Mouse (Mus musculus) left cerebral cortex, postnatal 25 days (tissue): ENCODE measurements around the gene Zfp473. TPM values are rescaled to one million over a fixed set of nuclear protein-coding genes. Genes with fewer than 3 reads are reported as not detected.

Experiments used
- total RNA-seq, 2 experiments: library from RNA; stranded (reverse); gene quantifications; 2 replicates each; pipeline ENCODE4 v1.2.3; 2021

The Zfp473 gene
- total RNA-seq, 2 experiments from 2014 or later, result 0.41 to 0.78 TPM

Other genes with a start within 250 kb of the Zfp473 start
- not detected for gene Mybpc2, start 226.4 kb downstream of the Zfp473 start, total RNA-seq
- under 1 TPM in 1 of 2 experiments, not detected in 1; 0.11 TPM for gene Spib, start 219.0 kb downstream of the Zfp473 start, total RNA-seq
- gene Pold1, start 202.2 kb downstream of the Zfp473 start, total RNA-seq, result 1 to 10 TPM; 5.7 to 6.0 TPM
- gene Nr1h2, start 197.1 kb downstream of the Zfp473 start, total RNA-seq, result 10 to 100 TPM; 64.6 to 68.6 TPM
- gene Napsa, start 178.7 kb downstream of the Zfp473 start, total RNA-seq, result under 1 TPM in 1 of 2 experiments, not detected in 1; 0.21 TPM
- gene Kcnc3, start 160.4 kb downstream of the Zfp473 start, total RNA-seq, result 10 to 100 TPM; 85.1 to 94.3 TPM
- 10 to 100 TPM; 15.4 to 20.6 TPM for gene Myh14, start 80.2 kb downstream of the Zfp473 start, total RNA-seq
- gene Izumo2, start 42.3 kb downstream of the Zfp473 start, total RNA-seq, result not detected
- gene Vrk3, start 2.6 kb downstream of the Zfp473 start, total RNA-seq, result 10 to 100 TPM; 26.0 to 29.4 TPM
- gene Nup62, start 65.0 kb upstream of the Zfp473 start, total RNA-seq, result 10 to 100 TPM; 27.3 to 30.4 TPM
- 1 to 10 TPM; 1.9 to 2.4 TPM for gene Il4i1, start 65.3 kb upstream of the Zfp473 start, total RNA-seq
- gene Atf5, start 65.6 kb upstream of the Zfp473 start, total RNA-seq, result 10 to 100 TPM; 23.3 to 25.5 TPM
- 10 to 100 TPM; 78.5 to 79.1 TPM for gene Akt1s1, start 97.9 kb upstream of the Zfp473 start, total RNA-seq
- gene Tbc1d17, start 98.0 kb upstream of the Zfp473 start, total RNA-seq, result 10 to 100 TPM; 61.6 to 72.9 TPM
- gene Pnkp, start 106.1 kb upstream of the Zfp473 start, total RNA-seq, result 10 to 100 TPM; 26.4 to 27.3 TPM
- gene Ptov1, start 118.7 kb upstream of the Zfp473 start, total RNA-seq, result 100 to 1,000 TPM; 286 to 287 TPM
- 10 to 100 TPM; 88.8 to 89.5 TPM for gene Med25, start 141.7 kb upstream of the Zfp473 start, total RNA-seq
- gene Fuz, start 145.0 kb upstream of the Zfp473 start, total RNA-seq, result 10 to 100 TPM; 20.7 to 25.5 TPM
- 100 to 1,000 TPM; 325 to 334 TPM for gene Ap2a1, start 178.4 kb upstream of the Zfp473 start, total RNA-seq
- gene Tsks, start 192.2 kb upstream of the Zfp473 start, total RNA-seq, result 1 to 10 TPM; 1.6 to 3.6 TPM
- 10 to 100 TPM; 89.3 to 95.9 TPM for gene Cpt1c, start 223.8 kb upstream of the Zfp473 start, total RNA-seq
- 100 to 1,000 TPM; 140 to 163 TPM for gene Prmt1, start 235.5 kb upstream of the Zfp473 start, total RNA-seq
- 10 to 100 TPM; 31.4 to 42.7 TPM for gene Irf3, start 246.6 kb upstream of the Zfp473 start, total RNA-seq
- 1 to 10 TPM; 2.7 TPM for gene Bcl2l12, start 247.7 kb upstream of the Zfp473 start, total RNA-seq